Mouse (Mus musculus) myocyte (in vitro differentiated cells): ENCODE measurements around the gene Epm2a. TPM values are rescaled to one million over a fixed set of nuclear protein-coding genes. Genes with fewer than 3 reads are reported as not detected.
A peak's percentile ranks its signal among the peaks of the same experiment; 100 is the strongest.
"Not testable (repeated sequence)": the region's sequence is repeated elsewhere in the genome, so short reads cannot be mapped to it uniquely, and the experiment has no call there.

Source experiments
- H3K27me3 ChIP-seq: one replicate; pipeline ENCODE4 v1.6.1; 2011; ENCODE audit not compliant: control insufficient read depth, insufficient read depth, insufficient read length
- H3K36me3 ChIP-seq: one replicate; pipeline ENCODE4 v1.6.1; 2011; ENCODE audit not compliant: control insufficient read depth, insufficient read depth
- H3K4me2 ChIP-seq: one replicate; pipeline ENCODE4 v1.6.1; 2011; ENCODE audit warnings: low read depth, control low read depth
- H3K4me3 ChIP-seq: one replicate; pipeline ENCODE4 v1.5.1; 2011; ENCODE audit warnings: mild to moderate bottlenecking, control low read depth, moderate library complexity
- H3K79me2 ChIP-seq: one replicate; pipeline ENCODE4 v1.6.1; 2011; ENCODE audit not compliant: control insufficient read depth, insufficient read depth
- H3ac ChIP-seq: one replicate; pipeline ENCODE4 v1.6.1; 2011; ENCODE audit not compliant: control insufficient read depth, insufficient read length
- CEBPB ChIP-seq: IDR thresholded peaks from 2 replicates; pipeline ENCODE4 v1.6.1; 2011; ENCODE audit warnings: mild to moderate bottlenecking, moderate library complexity; ENCODE audit not compliant: poor library complexity, insufficient read depth, severe bottlenecking
- E2F4 ChIP-seq: IDR thresholded peaks from one replicate; pipeline ENCODE4 v1.6.1; 2011; ENCODE audit warnings: mild to moderate bottlenecking, control low read depth, moderate library complexity; ENCODE audit not compliant: insufficient read depth
- MAX ChIP-seq: IDR thresholded peaks from one replicate; pipeline ENCODE4 v1.6.1; 2011; ENCODE audit warnings: low read depth, mild to moderate bottlenecking, control low read depth
- MYOD1 ChIP-seq, 3 experiments: IDR thresholded peaks; one replicate each; pipeline ENCODE4 v1.6.1; 2011; ENCODE audit warnings: control low read depth in 2 of 3, low read depth in 2 of 3, mild to moderate bottlenecking in 2 of 3, moderate library complexity in 1 of 3; ENCODE audit not compliant: insufficient read length in 2 of 3, control insufficient read depth in 1 of 3
- MYOG ChIP-seq, 3 experiments: IDR thresholded peaks; one replicate each; pipeline ENCODE4 v1.6.1; 2011; ENCODE audit warnings: control low read depth in 2 of 3, low read depth in 2 of 3, mild to moderate bottlenecking in 2 of 3; ENCODE audit not compliant: insufficient read length in 2 of 3, control insufficient read depth in 1 of 3, insufficient read depth in 1 of 3
- POLR2A ChIP-seq: IDR thresholded peaks from one replicate; pipeline ENCODE4 v1.6.1; 2011; ENCODE audit warnings: low read depth, mild to moderate bottlenecking, control low read depth, moderate library complexity; ENCODE audit not compliant: insufficient read length
- POLR2AphosphoS2 ChIP-seq: IDR thresholded peaks from one replicate; pipeline ENCODE4 v1.6.1; 2011; ENCODE audit warnings: low read depth, control low read depth; ENCODE audit not compliant: insufficient read length
- REST ChIP-seq: IDR thresholded peaks from one replicate; pipeline ENCODE4 v1.6.1; 2011; ENCODE audit warnings: mild to moderate bottlenecking, control low read depth, moderate library complexity; ENCODE audit not compliant: insufficient read depth, insufficient read length
- SRF ChIP-seq: IDR thresholded peaks from one replicate; pipeline ENCODE4 v1.6.1; 2011; ENCODE audit warnings: low read depth; ENCODE audit not compliant: control insufficient read depth, insufficient read length
- TCF12 ChIP-seq: IDR thresholded peaks from one replicate; pipeline ENCODE4 v1.6.1; 2011; ENCODE audit warnings: mild to moderate bottlenecking, control low read depth; ENCODE audit not compliant: poor library complexity, insufficient read depth, severe bottlenecking
- TCF3 ChIP-seq: IDR thresholded peaks from one replicate; pipeline ENCODE4 v1.6.1; 2011; ENCODE audit warnings: low read depth, control low read depth; ENCODE audit not compliant: insufficient read length
- USF1 ChIP-seq: IDR thresholded peaks from one replicate; pipeline ENCODE4 v1.6.1; 2011; ENCODE audit warnings: low read depth, mild to moderate bottlenecking, control low read depth, moderate library complexity
- polyA plus RNA-seq: library from polyadenylated mRNA; unstranded; fragments of >200 nt; fragmentation: generic; extraction: Trizol; gene quantifications from one replicate; pipeline ENCODE4 v1.2.1, GENCODE M21; 2012; ENCODE audit warnings: missing spikeins

Gene Epm2a
- polyA plus RNA-seq, 1 experiment = 1.0 TPM

- H3K36me3 ChIP-seq = no peaks in the 10 kb centered on the region
- H3ac ChIP-seq = no peak overlapping the region
- H3K27me3 ChIP-seq = no peaks in the 10 kb centered on the region
- H3K4me3 ChIP-seq = no peak overlapping the region
- TF ChIP-seq TCF3 (no peak), POLR2AphosphoS2 (no peak), MYOG (IDR thresholded peaks at IDR 0.05; ENCODE audit: control insufficient read depth in 1 of 3, insufficient read depth in 1 of 3, insufficient read length in 2 of 3, low read depth in 2 of 3) (no peak), REST (no peak)
- H3K79me2 ChIP-seq = no peaks in the 10 kb centered on the region
- H3K4me2 ChIP-seq = no peak overlapping the region
Measured at GRCm38 (mm10) chr10:11326526-11326925, 16.7 kb upstream of the Epm2a start.

DNA sequence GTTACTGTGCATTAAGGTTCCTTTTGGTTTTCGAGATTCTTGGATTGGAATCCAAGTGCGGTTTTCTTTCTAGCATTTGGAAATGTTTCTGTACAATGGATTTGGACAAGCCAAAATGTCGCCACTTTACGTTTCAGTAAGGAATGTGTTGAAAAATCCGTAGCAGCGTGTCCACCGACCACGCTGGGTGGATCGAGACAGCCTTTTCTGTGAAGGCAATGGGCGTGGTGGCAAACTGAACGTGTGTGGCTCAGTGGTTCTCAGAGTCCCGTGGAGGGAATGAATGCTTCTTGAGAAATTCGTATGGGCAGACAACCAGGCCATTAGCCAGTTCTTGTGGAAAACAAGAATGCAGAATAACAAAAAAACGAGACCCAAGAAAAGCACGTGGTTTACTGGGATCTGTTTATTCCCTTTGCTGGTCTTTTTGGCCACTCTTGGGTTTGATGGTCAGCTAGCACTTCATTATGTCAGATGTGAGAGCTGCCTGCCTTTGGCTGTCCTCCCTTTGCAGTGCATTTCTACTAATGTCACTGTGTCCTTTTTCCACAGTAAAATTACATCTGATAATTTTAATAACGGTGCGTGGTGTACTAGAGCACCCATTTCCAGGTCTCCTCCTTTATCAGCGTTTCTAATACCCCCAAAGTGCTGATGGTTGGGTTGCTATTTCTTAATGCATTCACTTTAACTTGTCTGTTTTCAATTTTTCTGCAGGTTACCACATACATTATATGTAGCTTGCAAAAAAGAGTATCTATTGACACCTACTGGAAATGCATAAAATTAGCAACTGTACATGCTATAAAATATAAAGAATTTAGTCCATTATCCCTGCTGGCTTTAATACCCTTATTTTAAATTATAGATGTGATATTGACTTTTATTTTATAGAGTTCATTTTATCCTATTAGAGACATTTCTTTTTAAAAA lies 1.6 kb downstream of the Epm2a start:
- no peak overlapping the region for H3ac ChIP-seq
- TF ChIP-seq USF1 = no peak
- no peak for TF ChIP-seq POLR2A
- TF ChIP-seq SRF = no peak
- no peak for TF ChIP-seq TCF3
- TF ChIP-seq REST = no peak
- no peak for TF ChIP-seq CEBPB
- no peak for TF ChIP-seq POLR2AphosphoS2
- TF ChIP-seq E2F4 = no peak
- no peak for TF ChIP-seq MAX
- TF ChIP-seq MYOD1 (IDR thresholded peaks at IDR 0.05; ENCODE audit: control insufficient read depth in 1 of 3, insufficient read length in 2 of 3, low read depth in 2 of 3) = no peak
- no peak for TF ChIP-seq TCF12
- no peak for TF ChIP-seq MYOG (IDR thresholded peaks at IDR 0.05; ENCODE audit: control insufficient read depth in 1 of 3, insufficient read depth in 1 of 3, insufficient read length in 2 of 3, low read depth in 2 of 3)
- peak overlapping the region; percentile 24 for H3K4me3 ChIP-seq
- H3K36me3 ChIP-seq = no peaks in the 10 kb centered on the region
- H3K4me2 ChIP-seq = no peak overlapping the region
- H3K79me2 ChIP-seq = no peaks in the 10 kb centered on the region
- peaks cover 10% of the 10 kb centered on the region for H3K27me3 ChIP-seq

- not testable (repeated sequence) for H3K36me3 ChIP-seq, H3ac ChIP-seq, H3K4me3 ChIP-seq, H3K4me2 ChIP-seq, H3K79me2 ChIP-seq
- H3K27me3 ChIP-seq = peaks cover 10% of the 10 kb centered on the region
Measured at GRCm38 (mm10) chr10:11350243-11350974, 7.2 kb downstream of the Epm2a start.

GRCm38 (mm10) chr10:11354609-11355008 lies 11.4 kb downstream of the Epm2a start:
- no peak overlapping the region for H3ac ChIP-seq
- no peak for TF ChIP-seq MAX
- TF ChIP-seq CEBPB = no peak
- no peak for TF ChIP-seq MYOD1 (IDR thresholded peaks at IDR 0.05; ENCODE audit: control insufficient read depth in 1 of 3, insufficient read length in 2 of 3, low read depth in 2 of 3)
- no peak for TF ChIP-seq SRF
- TF ChIP-seq POLR2AphosphoS2 = no peak
- TF ChIP-seq TCF12 = no peak
- no peak for TF ChIP-seq USF1
- TF ChIP-seq REST = no peak
- TF ChIP-seq E2F4 = no peak
- TF ChIP-seq POLR2A = no peak
- no peak for TF ChIP-seq TCF3
- TF ChIP-seq MYOG (IDR thresholded peaks at IDR 0.05; ENCODE audit: control insufficient read depth in 1 of 3, insufficient read depth in 1 of 3, insufficient read length in 2 of 3, low read depth in 2 of 3) = no peak
- no peak overlapping the region for H3K4me3 ChIP-seq
- no peaks in the 10 kb centered on the region for H3K36me3 ChIP-seq
- no peaks in the 10 kb centered on the region for H3K27me3 ChIP-seq
- no peaks in the 10 kb centered on the region for H3K79me2 ChIP-seq
- H3K4me2 ChIP-seq = no peak overlapping the region

- Histone ChIP-seq H3K79me2 (no peaks in the 10 kb centered on the region), H3K4me2 (no peak overlapping the region), H3K4me3 (no peak overlapping the region), H3K27me3 (no peaks in the 10 kb centered on the region), H3K36me3 (no peaks in the 10 kb centered on the region), H3ac (no peak overlapping the region)
- TF ChIP-seq POLR2AphosphoS2 (no peak), TCF3 (no peak), MYOG (IDR thresholded peaks at IDR 0.05; ENCODE audit: control insufficient read depth in 1 of 3, insufficient read depth in 1 of 3, insufficient read length in 2 of 3, low read depth in 2 of 3) (no peak), REST (no peak), POLR2A (no peak), MYOD1 (IDR thresholded peaks at IDR 0.05; ENCODE audit: control insufficient read depth in 1 of 3, insufficient read length in 2 of 3, low read depth in 2 of 3) (no peak), USF1 (no peak), SRF (no peak), CEBPB (no peak), TCF12 (no peak), E2F4 (no peak), MAX (no peak)
Measured at GRCm38 (mm10) chr10:11361985-11362692, 18.9 kb downstream of the Epm2a start.
